Mouse (Mus musculus): ENCODE results near the gene Vmp1. TPM values are rescaled to one million over a fixed set of nuclear protein-coding genes. Genes with fewer than 3 reads are reported as not detected.
A peak's percentile ranks its signal among the peaks of the same experiment; 100 is the strongest.

Vmp1 gene
- polyA plus RNA-seq, 1 experiment from 2014 or later, result 162 TPM

GRCm38 (mm10) chr11:86596187-86596960 is 87.3 kb downstream of the Vmp1 start:
- TF ChIP-seq CTCF (IDR thresholded peaks at IDR 0.05; ENCODE audit: low read depth) (no peak), EP300 (optimal IDR thresholded peaks at IDR 0.05) (no peak)
- no peaks in the 10 kb centered on the region for H3K4me1 ChIP-seq (replicated peaks; ENCODE audit: control insufficient read depth, insufficient read depth)
- H3K27ac ChIP-seq (replicated peaks), result 0 out of 2 replicates have a peak overlapping the region, but pooled peaks have one; percentile 24
- no peak overlapping the region for H3K4me2 ChIP-seq (replicated peaks; ENCODE audit: low read depth)
- no peaks in the 10 kb centered on the region for H3K36me3 ChIP-seq (ENCODE audit: control insufficient read depth, insufficient read depth, low read length)
- H3K9me3 ChIP-seq (ENCODE audit: control insufficient read depth, low read length), result no peaks in the 10 kb centered on the region
- no peak overlapping the region for H3K4me3 ChIP-seq (ENCODE audit: low read depth, low read length)
- no peak; the same call in 1 of the 2 replicates for ATAC-seq (ENCODE audit: low FRiP score, low TSS enrichment)
- no peaks in the 10 kb centered on the region for H3K27me3 ChIP-seq (ENCODE audit: control insufficient read depth, insufficient read depth, low read length)
- H3K9ac ChIP-seq (ENCODE audit: low read length), result no peak overlapping the region
- peak; percentile 23 for DNase-seq (ENCODE audit: low spot score)
- WGBS, result 71% methylated on average over 7 of the region's 7 CpGs

- no peak overlapping the region for H3K9ac ChIP-seq (ENCODE audit: low read length)
- no peak overlapping the region for H3K4me2 ChIP-seq (replicated peaks; ENCODE audit: low read depth)
- ATAC-seq (ENCODE audit: low FRiP score, low TSS enrichment), result no peak
- H3K4me1 ChIP-seq (replicated peaks; ENCODE audit: control insufficient read depth, insufficient read depth), result no peaks in the 10 kb centered on the region
- TF ChIP-seq CTCF (IDR thresholded peaks at IDR 0.05; ENCODE audit: low read depth), result no peak
- TF ChIP-seq EP300 (optimal IDR thresholded peaks at IDR 0.05), result no peak
- no peak for DNase-seq (ENCODE audit: low spot score)
- WGBS, result 94% methylated on average over 6 of the region's 6 CpGs
- no peaks in the 10 kb centered on the region for H3K36me3 ChIP-seq (ENCODE audit: control insufficient read depth, insufficient read depth, low read length)
- H3K27me3 ChIP-seq (ENCODE audit: control insufficient read depth, insufficient read depth, low read length), result no peaks in the 10 kb centered on the region
- H3K9me3 ChIP-seq (ENCODE audit: control insufficient read depth, low read length), result no peaks in the 10 kb centered on the region
- H3K27ac ChIP-seq (replicated peaks), result no peak overlapping the region
- no peak overlapping the region for H3K4me3 ChIP-seq (ENCODE audit: low read depth, low read length)
These were observed 88.3 kb downstream of the Vmp1 start for GRCm38 (mm10) chr11:86595366-86595765.

GRCm38 (mm10) chr11:86594188-86594876 is 89.3 kb downstream of the Vmp1 start:
- H3K27me3 ChIP-seq (ENCODE audit: control insufficient read depth, insufficient read depth, low read length), result no peaks in the 10 kb centered on the region
- 82% methylated on average over 6 of the region's 6 CpGs for WGBS
- H3K4me1 ChIP-seq (replicated peaks; ENCODE audit: control insufficient read depth, insufficient read depth), result no peaks in the 10 kb centered on the region
- H3K9ac ChIP-seq (ENCODE audit: low read length), result no peak overlapping the region
- ATAC-seq (ENCODE audit: low FRiP score, low TSS enrichment), result no peak
- H3K9me3 ChIP-seq (ENCODE audit: control insufficient read depth, low read length), result no peaks in the 10 kb centered on the region
- TF ChIP-seq EP300 (optimal IDR thresholded peaks at IDR 0.05) (no peak), CTCF (IDR thresholded peaks at IDR 0.05; ENCODE audit: low read depth) (no peak)
- DNase-seq (ENCODE audit: low spot score), result no peak
- no peak overlapping the region for H3K4me2 ChIP-seq (replicated peaks; ENCODE audit: low read depth)
- no peak overlapping the region for H3K27ac ChIP-seq (replicated peaks)
- no peak overlapping the region for H3K4me3 ChIP-seq (ENCODE audit: low read depth, low read length)
- H3K36me3 ChIP-seq (ENCODE audit: control insufficient read depth, insufficient read depth, low read length), result no peaks in the 10 kb centered on the region

- Histone ChIP-seq H3K4me2 (replicated peaks; ENCODE audit: low read depth) (no peak overlapping the region), H3K36me3 (ENCODE audit: control insufficient read depth, insufficient read depth, low read length) (no peaks in the 10 kb centered on the region), H3K27ac (replicated peaks) (peak overlapping the region; percentile 20; the same call in 1 of the 2 replicates), H3K4me3 (ENCODE audit: low read depth, low read length) (no peak overlapping the region), H3K9ac (ENCODE audit: low read length) (no peak overlapping the region), H3K27me3 (ENCODE audit: control insufficient read depth, insufficient read depth, low read length) (no peaks in the 10 kb centered on the region), H3K9me3 (ENCODE audit: control insufficient read depth, low read length) (no peaks in the 10 kb centered on the region), H3K4me1 (replicated peaks; ENCODE audit: control insufficient read depth, insufficient read depth) (no peaks in the 10 kb centered on the region)
- 85% methylated on average over 5 of the region's 5 CpGs for WGBS
- ATAC-seq (ENCODE audit: low FRiP score, low TSS enrichment) (no peak), DNase-seq (ENCODE audit: low spot score) (no peak)
- no peak for TF ChIP-seq CTCF (IDR thresholded peaks at IDR 0.05; ENCODE audit: low read depth)
These were observed 90.2 kb downstream of the Vmp1 start for GRCm38 (mm10) chr11:86593443-86593842.

GRCm38 (mm10) chr11:86592993-86593392 is 90.6 kb downstream of the Vmp1 start:
- no peak overlapping the region for H3K4me2 ChIP-seq (replicated peaks; ENCODE audit: low read depth)
- no peak for TF ChIP-seq EP300 (optimal IDR thresholded peaks at IDR 0.05)
- TF ChIP-seq CTCF (IDR thresholded peaks at IDR 0.05; ENCODE audit: low read depth), result no peak
- no peaks in the 10 kb centered on the region for H3K4me1 ChIP-seq (replicated peaks; ENCODE audit: control insufficient read depth, insufficient read depth)
- no peak overlapping the region for H3K9ac ChIP-seq (ENCODE audit: low read length)
- no peaks in the 10 kb centered on the region for H3K9me3 ChIP-seq (ENCODE audit: control insufficient read depth, low read length)
- DNase-seq (ENCODE audit: low spot score), result no peak
- H3K4me3 ChIP-seq (ENCODE audit: low read depth, low read length), result no peak overlapping the region
- H3K27ac ChIP-seq (replicated peaks), result peak overlapping the region; percentile 20; the same call in 1 of the 2 replicates
- no peaks in the 10 kb centered on the region for H3K27me3 ChIP-seq (ENCODE audit: control insufficient read depth, insufficient read depth, low read length)
- WGBS, result 12% methylated on average over 3 of the region's 3 CpGs
- peak; percentile 72 for ATAC-seq (ENCODE audit: low FRiP score, low TSS enrichment)
- H3K36me3 ChIP-seq (ENCODE audit: control insufficient read depth, insufficient read depth, low read length), result no peaks in the 10 kb centered on the region

Measured in stomach, postnatal 0 days (tissue).